8 mouse cellular contexts compared by ENCODE assay signal in genomic region chr17:31073273-31074052, GRCm38 (mm10). TPM values are rescaled to one million over a fixed set of nuclear protein-coding genes. Genes with fewer than 3 reads are reported as not detected.
A peak's percentile ranks its signal among the peaks of the same experiment; 100 is the strongest.
DNase-seq lines count a peak whose midpoint lies in the region; ATAC-seq and TF ChIP-seq lines count a peak whose summit lies in the region.

No protein-coding gene starts in this region.

- H3K9ac ChIP-seq in embryonic facial prominence, embryonic 15.5 days = no peak overlapping the region
- H3K9ac ChIP-seq in heart, embryonic 12.5 days = no peak overlapping the region
- H3K9ac ChIP-seq in kidney, embryonic 15.5 days = no peak overlapping the region
- H3K9ac ChIP-seq in midbrain, postnatal 0 days (replicated peaks; ENCODE audit: low read length, poor library complexity, severe bottlenecking) = peak overlapping the region; percentile 57; the same call in 1 of the 2 replicates

- ATAC-seq in embryonic facial prominence, embryonic 15.5 days (ENCODE audit: insufficient number of reproducible peaks, low FRiP score, low TSS enrichment, low read depth) = peak; percentile 73
- peak; percentile 74 for ATAC-seq in heart, embryonic 12.5 days (ENCODE audit: insufficient number of reproducible peaks, low FRiP score)
- peak; percentile 76 for ATAC-seq in kidney, embryonic 15.5 days (replicated peaks; ENCODE audit: low FRiP score)
- ATAC-seq in midbrain, postnatal 0 days (ENCODE audit: low FRiP score) = peak; percentile 92

- no peaks in the 10 kb centered on the region for H3K9me3 ChIP-seq in embryonic facial prominence, embryonic 15.5 days (replicated peaks)
- H3K9me3 ChIP-seq in heart, embryonic 12.5 days (replicated peaks) = no peaks in the 10 kb centered on the region
- H3K9me3 ChIP-seq in kidney, embryonic 15.5 days (replicated peaks) = no peaks in the 10 kb centered on the region
- no peaks in the 10 kb centered on the region for H3K9me3 ChIP-seq in midbrain, postnatal 0 days (ENCODE audit: low read length)

- DNase-seq in layer of hippocampus, adult 11-12 months (ENCODE audit: low spot score) = peak; percentile 79
- no peak for DNase-seq in layer of hippocampus, adult 9-10 months (ENCODE audit: low spot score)
- peak; percentile 90 for DNase-seq in liver
- DNase-seq in midbrain, postnatal 0 days (ENCODE audit: low spot score) = peak; percentile 94
- peak; percentile 90 to 92 for DNase-seq in spleen, postnatal 36 days (ENCODE audit: low spot score in 2 of 2)

- no peaks in the 10 kb centered on the region for H3K36me3 ChIP-seq in embryonic facial prominence, embryonic 15.5 days
- no peaks in the 10 kb centered on the region for H3K36me3 ChIP-seq in heart, embryonic 12.5 days
- H3K36me3 ChIP-seq in kidney, embryonic 15.5 days = no peaks in the 10 kb centered on the region
- H3K36me3 ChIP-seq in midbrain, postnatal 0 days (ENCODE audit: insufficient read depth, low read length) = no peaks in the 10 kb centered on the region

- peak overlapping the region; percentile 52 for H3K4me2 ChIP-seq in embryonic facial prominence, embryonic 15.5 days (replicated peaks)
- peak overlapping the region; percentile 66 for H3K4me2 ChIP-seq in heart, embryonic 12.5 days
- peak overlapping the region; percentile 52 for H3K4me2 ChIP-seq in kidney, embryonic 15.5 days
- peak overlapping the region; percentile 54 for H3K4me2 ChIP-seq in midbrain, postnatal 0 days (ENCODE audit: low read depth, low read length, poor library complexity, severe bottlenecking)

- 2% methylated on average over 31 of the region's 31 CpGs for WGBS in embryonic facial prominence, embryonic 15.5 days
- WGBS in heart, embryonic 12.5 days = 3% methylated on average over 31 of the region's 31 CpGs
- 3% methylated on average over 31 of the region's 31 CpGs for WGBS in kidney, embryonic 15.5 days
- under 1% methylated on average over 31 of the region's 31 CpGs for WGBS in midbrain, postnatal 0 days

- 0 out of 2 replicates have a peak, but pooled peaks have one; percentile 16 for TF ChIP-seq CTCF in midbrain, postnatal 0 days (IDR thresholded peaks at IDR 0.05)

- peaks cover 60% of the 10 kb centered on the region for H3K4me1 ChIP-seq in embryonic facial prominence, embryonic 15.5 days
- H3K4me1 ChIP-seq in heart, embryonic 12.5 days (replicated peaks) = peaks cover 68% of the 10 kb centered on the region
- peaks cover 76% of the 10 kb centered on the region for H3K4me1 ChIP-seq in kidney, embryonic 15.5 days
- peaks cover 23% of the 10 kb centered on the region for H3K4me1 ChIP-seq in midbrain, postnatal 0 days (ENCODE audit: insufficient read depth, low read length)

- peak overlapping the region; percentile 71 for H3K27ac ChIP-seq in embryonic facial prominence, embryonic 15.5 days (replicated peaks)
- H3K27ac ChIP-seq in heart, embryonic 12.5 days (ENCODE audit: poor library complexity, severe bottlenecking) = peak overlapping the region; percentile 73
- H3K27ac ChIP-seq in kidney, embryonic 15.5 days = peak overlapping the region; percentile 54
- H3K27ac ChIP-seq in midbrain, postnatal 0 days (ENCODE audit: low read depth, low read length) = peak overlapping the region; percentile 82

- peak overlapping the region; percentile 29 for H3K4me3 ChIP-seq in embryonic facial prominence, embryonic 15.5 days (replicated peaks)
- peak overlapping the region; percentile 24 for H3K4me3 ChIP-seq in heart, embryonic 12.5 days
- peak overlapping the region; percentile 29 for H3K4me3 ChIP-seq in kidney, embryonic 15.5 days (replicated peaks)
- H3K4me3 ChIP-seq in midbrain, postnatal 0 days (ENCODE audit: low read depth, low read length) = peak overlapping the region; percentile 19

- H3K27me3 ChIP-seq in embryonic facial prominence, embryonic 15.5 days = no peaks in the 10 kb centered on the region
- no peaks in the 10 kb centered on the region for H3K27me3 ChIP-seq in heart, embryonic 12.5 days (replicated peaks)
- no peaks in the 10 kb centered on the region for H3K27me3 ChIP-seq in kidney, embryonic 15.5 days
- H3K27me3 ChIP-seq in midbrain, postnatal 0 days (ENCODE audit: insufficient read depth, low read length) = no peaks in the 10 kb centered on the region

RNA-seq across cellular contexts. Expression of gene Abcg1, which starts 16.0 kb away (rescaled TPM):
- 14.4 and 15.8 TPM in 2 replicates for polyA plus RNA-seq in embryonic facial prominence, embryonic 15.5 days (2015; fragmentation: Nextera tagmentation; extraction: Ambion mirVana)
- 5.5 and 6.6 TPM in 2 replicates for polyA plus RNA-seq in heart, embryonic 12.5 days (2016; fragmentation: Nextera tagmentation; extraction: Ambion mirVana)
- polyA plus RNA-seq in kidney, embryonic 15.5 days (2015; fragmentation: Nextera tagmentation; extraction: Ambion mirVana) = 7.1 and 7.5 TPM in 2 replicates
- total RNA-seq in midbrain, postnatal 0 days (2014; rRNA removed) = 29.2 and 38.7 TPM in 2 replicates
- 19.6 and 20.7 TPM in 2 replicates for polyA plus RNA-seq in midbrain, postnatal 0 days (2015; fragmentation: Nextera tagmentation; extraction: Ambion mirVana)

RNA-seq across cellular contexts. Expression of gene Tff3, which starts 56.0 kb away (rescaled TPM):
- polyA plus RNA-seq in embryonic facial prominence, embryonic 15.5 days (2015; fragmentation: Nextera tagmentation; extraction: Ambion mirVana) = not detected in 2 replicates
- polyA plus RNA-seq in heart, embryonic 12.5 days (2016; fragmentation: Nextera tagmentation; extraction: Ambion mirVana) = not detected in 2 replicates
- 1.4 and 49.7 TPM in 2 replicates for polyA plus RNA-seq in kidney, embryonic 15.5 days (2015; fragmentation: Nextera tagmentation; extraction: Ambion mirVana)
- total RNA-seq in midbrain, postnatal 0 days (2014; rRNA removed) = not detected in 2 replicates
- polyA plus RNA-seq in midbrain, postnatal 0 days (2015; fragmentation: Nextera tagmentation; extraction: Ambion mirVana) = 0.52 and 0.83 TPM in 2 replicates
